9 mouse cellular contexts compared by ENCODE assay signal in genomic region chr1:152817027-152817769, GRCm38 (mm10). TPM values are rescaled to one million over a fixed set of nuclear protein-coding genes. Genes with fewer than 3 reads are reported as not detected.
DNase-seq lines count a peak whose midpoint lies in the region; ATAC-seq and TF ChIP-seq lines count a peak whose summit lies in the region.
"Had no signal": no experiment of that assay in that cellular context is flagged by ENCODE, and none has a peak within 500 bp of the region (broad histone marks: within the 10 kb centered on the region; RNA-seq: fewer than 3 reads in every experiment).

No protein-coding gene starts in this region.

- no peaks in the 10 kb centered on the region for H3K36me3 ChIP-seq in heart, postnatal 0 days (replicated peaks; ENCODE audit: control insufficient read depth, insufficient read depth, low read length)
- H3K36me3 ChIP-seq in hindbrain, embryonic 10.5 days: no peaks in the 10 kb centered on the region
- H3K36me3 ChIP-seq in neural tube, embryonic 11.5 days (ENCODE audit: control insufficient read depth, insufficient read depth, low read length): no peaks in the 10 kb centered on the region
- H3K36me3 ChIP-seq: embryonic facial prominence, embryonic 15.5 days had no signal

- H3K27ac ChIP-seq in heart, postnatal 0 days (ENCODE audit: low read depth): peak overlapping the region; percentile 49
- H3K27ac ChIP-seq in hindbrain, embryonic 10.5 days: peak overlapping the region; percentile 87
- H3K27ac ChIP-seq in neural tube, embryonic 11.5 days (ENCODE audit: low read depth, low read length): peak overlapping the region; percentile 78
- no peak overlapping the region for H3K27ac ChIP-seq in cerebellum, adult 2 months (ENCODE audit: insufficient read depth, low read length)
- H3K27ac ChIP-seq: embryonic facial prominence, embryonic 15.5 days had no signal

- peaks cover 34% of the 10 kb centered on the region; the same call in 1 of the 2 replicates for H3K4me1 ChIP-seq in heart, postnatal 0 days (ENCODE audit: control insufficient read depth, insufficient read depth)
- peaks cover 59% of the 10 kb centered on the region for H3K4me1 ChIP-seq in hindbrain, embryonic 10.5 days (replicated peaks)
- H3K4me1 ChIP-seq in neural tube, embryonic 11.5 days (ENCODE audit: control insufficient read depth, insufficient read depth, low read length): peaks cover 26% of the 10 kb centered on the region
- peaks cover 3% of the 10 kb centered on the region; the same call in 1 of the 2 replicates for H3K4me1 ChIP-seq in cerebellum, adult 2 months (ENCODE audit: control insufficient read depth, insufficient read depth, low read length)

- intact Hi-C loops in heart, postnatal 14 days (cut with DNase I): no loop called here

- ATAC-seq in heart, postnatal 0 days (ENCODE audit: insufficient read depth, low read depth): peak; percentile 13; the same call in 1 of the 2 replicates
- ATAC-seq in neural tube, embryonic 11.5 days (ENCODE audit: insufficient read depth, low FRiP score, low TSS enrichment): peak; percentile 77
- no peak for ATAC-seq in activated CD4-positive, CD25-positive, alpha-beta regulatory T cell, adult 4 months

- TF ChIP-seq CTCF in heart, postnatal 0 days (IDR thresholded peaks at IDR 0.05; ENCODE audit: low read depth): no peak
- TF ChIP-seq CTCF in cerebellum, adult 2 months (IDR thresholded peaks at IDR 0.05; ENCODE audit: borderline replicate concordance, insufficient read depth, low read depth, low read length): no peak

- H3K4me2 ChIP-seq in heart, postnatal 0 days (ENCODE audit: low read depth, low read length): peak overlapping the region; percentile 16; the same call in 1 of the 2 replicates
- H3K4me2 ChIP-seq in neural tube, embryonic 11.5 days (ENCODE audit: low read depth): no peak overlapping the region
- H3K4me2 ChIP-seq: embryonic facial prominence, embryonic 15.5 days had no signal

- 35% methylated on average over 12 of the region's 12 CpGs for WGBS in heart, postnatal 0 days
- WGBS in hindbrain, embryonic 10.5 days: 23% methylated on average over 12 of the region's 12 CpGs
- WGBS in neural tube, embryonic 11.5 days: 21% methylated on average over 12 of the region's 12 CpGs
- WGBS in cerebellum, adult 2 months: 61% methylated on average over 12 of the region's 12 CpGs

- TF ChIP-seq POLR2A in cerebellum, adult 2 months (IDR thresholded peaks at IDR 0.05; ENCODE audit: borderline replicate concordance, insufficient read depth, low read length): no peak

- no peak for TF ChIP-seq EP300 in heart, postnatal 0 days (IDR thresholded peaks at IDR 0.05; ENCODE audit: low read depth)

- no peak overlapping the region for H3K4me3 ChIP-seq in heart, postnatal 0 days (ENCODE audit: low read depth, low read length)
- no peak overlapping the region for H3K4me3 ChIP-seq in hindbrain, embryonic 10.5 days
- no peak overlapping the region for H3K4me3 ChIP-seq in neural tube, embryonic 11.5 days (ENCODE audit: low read depth, low read length)
- no peak overlapping the region for H3K4me3 ChIP-seq in cerebellum, adult 2 months (replicated peaks; ENCODE audit: insufficient read depth, low read depth, low read length)
- H3K4me3 ChIP-seq: embryonic facial prominence, embryonic 15.5 days had no signal

- no peaks in the 10 kb centered on the region for H3K9me3 ChIP-seq in heart, postnatal 0 days (replicated peaks; ENCODE audit: control insufficient read depth, low read length)
- H3K9me3 ChIP-seq in hindbrain, embryonic 10.5 days: no peaks in the 10 kb centered on the region
- no peaks in the 10 kb centered on the region for H3K9me3 ChIP-seq in neural tube, embryonic 11.5 days (ENCODE audit: control insufficient read depth, low read length)
- H3K9me3 ChIP-seq: embryonic facial prominence, embryonic 15.5 days had no signal

- no peak overlapping the region for H3K9ac ChIP-seq in heart, postnatal 0 days (replicated peaks; ENCODE audit: low read depth, low read length)
- no peak overlapping the region for H3K9ac ChIP-seq in neural tube, embryonic 11.5 days (ENCODE audit: low read length)
- H3K9ac ChIP-seq: embryonic facial prominence, embryonic 15.5 days had no signal

- no peaks in the 10 kb centered on the region for H3K27me3 ChIP-seq in heart, postnatal 0 days (ENCODE audit: control insufficient read depth, insufficient read depth, low read length)
- H3K27me3 ChIP-seq in hindbrain, embryonic 10.5 days (ENCODE audit: insufficient read depth, poor library complexity, severe bottlenecking): no peaks in the 10 kb centered on the region
- H3K27me3 ChIP-seq in neural tube, embryonic 11.5 days (ENCODE audit: control insufficient read depth, insufficient read depth, low read length): no peaks in the 10 kb centered on the region
- H3K27me3 ChIP-seq in cerebellum, adult 2 months (ENCODE audit: control insufficient read depth, insufficient read depth, low read length): no peaks in the 10 kb centered on the region
- H3K27me3 ChIP-seq: embryonic facial prominence, embryonic 15.5 days had no signal

- no peak for DNase-seq in heart, postnatal 0 days (ENCODE audit: low spot score)
- no peak for DNase-seq in heart, postnatal 14 days
- peak; percentile 74 for DNase-seq in ZHBTc4 (ENCODE audit: low read depth, low spot score)
- peak; percentile 79 for DNase-seq in hindbrain, embryonic 10.5 days (ENCODE audit: low spot score)
- peak; percentile 76 for DNase-seq in neural tube, embryonic 11.5 days (ENCODE audit: low spot score)
- DNase-seq in right cerebral cortex, adult 18-20 months: no peak
- no peak for DNase-seq in cerebellum, adult 2 months

RNA-seq across cellular contexts. Expression of gene Ncf2, which starts 17.2 kb away (rescaled TPM):
- total RNA-seq in heart, postnatal 0 days (2014; rRNA removed; ENCODE audit: low replicate concordance): 2.3 and 5.8 TPM in 2 replicates
- polyA plus RNA-seq in heart, postnatal 0 days (2015; fragmentation: Nextera tagmentation; extraction: Ambion mirVana): 1.6 and 2.4 TPM in 2 replicates
- total RNA-seq in heart, postnatal 14 days (2021): 1 to 10 TPM; 3.9 to 5.1 TPM
- 2.5 and 4.2 TPM in 2 replicates for polyA plus RNA-seq in hindbrain, embryonic 10.5 days (2016; fragmentation: Nextera tagmentation; extraction: Ambion mirVana)
- 3.8 and 5.9 TPM in 2 replicates for polyA plus RNA-seq in neural tube, embryonic 11.5 days (2014; fragmentation: Nextera tagmentation; extraction: Ambion mirVana)
- 1 to 10 TPM; 2.2 to 2.9 TPM for polyA plus RNA-seq in activated CD4-positive, CD25-positive, alpha-beta regulatory T cell, adult 4 months (2017; shearing (Covaris generic))
- polyA plus RNA-seq in cerebellum, adult 2 months (2012; rRNA removed): 2.0 and 2.7 TPM in 2 replicates

RNA-seq across cellular contexts. Expression of gene Arpc5, which starts 50.9 kb away (rescaled TPM):
- total RNA-seq in heart, postnatal 0 days (2014; rRNA removed; ENCODE audit: low replicate concordance): 94.3 and 95.1 TPM in 2 replicates
- 136 and 152 TPM in 2 replicates for polyA plus RNA-seq in heart, postnatal 0 days (2015; fragmentation: Nextera tagmentation; extraction: Ambion mirVana)
- 10 to 100 TPM; 53.0 to 57.9 TPM for total RNA-seq in heart, postnatal 14 days (2021)
- polyA plus RNA-seq in hindbrain, embryonic 10.5 days (2016; fragmentation: Nextera tagmentation; extraction: Ambion mirVana): 231 and 256 TPM in 2 replicates
- polyA plus RNA-seq in neural tube, embryonic 11.5 days (2014; fragmentation: Nextera tagmentation; extraction: Ambion mirVana): 297 and 303 TPM in 2 replicates
- 100 to 1,000 TPM; 631 to 671 TPM for polyA plus RNA-seq in activated CD4-positive, CD25-positive, alpha-beta regulatory T cell, adult 4 months (2017; shearing (Covaris generic))
- polyA plus RNA-seq in cerebellum, adult 2 months (2012; rRNA removed): 71.3 and 72.0 TPM in 2 replicates

RNA-seq across cellular contexts. Expression of gene Rgl1, which starts 51.0 kb away (rescaled TPM):
- 38.9 and 48.1 TPM in 2 replicates for total RNA-seq in heart, postnatal 0 days (2014; rRNA removed; ENCODE audit: low replicate concordance)
- 36.7 and 41.6 TPM in 2 replicates for polyA plus RNA-seq in heart, postnatal 0 days (2015; fragmentation: Nextera tagmentation; extraction: Ambion mirVana)
- total RNA-seq in heart, postnatal 14 days (2021): 10 to 100 TPM; 51.7 to 51.8 TPM
- 27.1 and 28.9 TPM in 2 replicates for polyA plus RNA-seq in hindbrain, embryonic 10.5 days (2016; fragmentation: Nextera tagmentation; extraction: Ambion mirVana)
- polyA plus RNA-seq in neural tube, embryonic 11.5 days (2014; fragmentation: Nextera tagmentation; extraction: Ambion mirVana): 31.8 and 34.8 TPM in 2 replicates
- under 1 TPM; 0.07 to 0.37 TPM for polyA plus RNA-seq in activated CD4-positive, CD25-positive, alpha-beta regulatory T cell, adult 4 months (2017; shearing (Covaris generic))
- 22.4 and 24.4 TPM in 2 replicates for polyA plus RNA-seq in cerebellum, adult 2 months (2012; rRNA removed)

Comparison
In these comparisons a context has a peak if more than half of its experiments do, and no peak if none do; other contexts are left out.
1. DNase-seq: peak in ZHBTc4 (single experiment), hindbrain, embryonic 10.5 days (single experiment) and neural tube, embryonic 11.5 days (single experiment); none in heart, postnatal 0 days (single experiment), heart, postnatal 14 days (0 of 2), right cerebral cortex, adult 18-20 months (single experiment) and cerebellum, adult 2 months (0 of 2).
2. RNA of gene Rgl1, which starts 51.0 kb away (polyA plus RNA-seq): 36.7 to 41.6 TPM in heart, postnatal 0 days, 31.8 to 34.8 TPM in neural tube, embryonic 11.5 days, 27.1 to 28.9 TPM in hindbrain, embryonic 10.5 days and 22.4 to 24.4 TPM in cerebellum, adult 2 months; 0.07 to 0.37 TPM in activated CD4-positive, CD25-positive, alpha-beta regulatory T cell, adult 4 months; every median in the first group is over 10 times any median in the second.